Mouse (Mus musculus) thymus, postnatal 10 days (tissue): ENCODE measurements around the gene Gm21876.
"Not testable (repeated sequence)": the region's sequence is repeated elsewhere in the genome, so short reads cannot be mapped to it uniquely, and the experiment has no call there.

ENCODE experiments used
- DNase-seq, 2 experiments: peaks; one replicate each; pipeline ENCODE4 v3.0.0; 2021; ENCODE audit warnings: low spot score in 2 of 2

Gm21876 gene

DNA sequence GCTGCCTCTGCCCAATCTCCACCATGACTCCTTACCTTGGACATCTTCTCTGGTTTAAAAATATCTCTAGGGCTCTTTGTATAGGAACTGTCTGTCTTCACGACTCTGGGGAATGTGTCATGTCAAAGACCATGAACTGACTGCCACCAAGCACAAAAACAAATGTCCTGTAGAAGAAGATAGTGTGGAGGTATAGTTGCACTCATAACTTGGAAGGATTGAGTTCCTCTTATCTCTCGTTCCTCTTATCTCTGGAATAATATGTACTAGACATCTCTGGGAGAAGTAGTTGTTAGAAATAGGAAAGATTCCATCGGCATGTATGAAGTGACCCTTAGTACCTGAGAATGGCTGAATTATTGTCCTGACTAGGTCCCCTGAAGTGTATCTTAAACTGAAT lies at the start of gene Gm21876:
Gm21876 (minus strand) TSS at position 101 of the 400 bp plus-strand sequence.
- no peak for DNase-seq

DNA sequence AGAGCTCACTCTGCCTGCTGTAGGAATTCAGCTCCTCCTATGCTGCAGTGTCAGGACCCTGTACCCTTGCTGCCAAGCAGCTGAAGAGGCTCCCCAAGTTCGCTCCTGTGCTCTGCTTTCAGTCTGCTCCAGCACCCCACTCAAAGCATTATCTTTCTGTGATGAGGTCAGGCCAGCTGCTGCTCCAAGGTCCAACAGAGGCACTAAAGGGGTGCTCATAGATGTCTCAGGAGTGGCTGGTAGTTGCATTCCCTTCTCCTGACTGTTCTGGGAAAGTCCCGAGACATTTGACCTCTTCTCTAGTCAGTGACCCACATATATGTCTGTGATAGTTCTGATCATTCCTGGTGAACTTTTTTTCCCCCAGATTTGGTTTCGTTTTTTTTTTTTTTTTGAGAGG lies 45.0 kb upstream of the Gm21876 start:
- no peak for DNase-seq

DNA sequence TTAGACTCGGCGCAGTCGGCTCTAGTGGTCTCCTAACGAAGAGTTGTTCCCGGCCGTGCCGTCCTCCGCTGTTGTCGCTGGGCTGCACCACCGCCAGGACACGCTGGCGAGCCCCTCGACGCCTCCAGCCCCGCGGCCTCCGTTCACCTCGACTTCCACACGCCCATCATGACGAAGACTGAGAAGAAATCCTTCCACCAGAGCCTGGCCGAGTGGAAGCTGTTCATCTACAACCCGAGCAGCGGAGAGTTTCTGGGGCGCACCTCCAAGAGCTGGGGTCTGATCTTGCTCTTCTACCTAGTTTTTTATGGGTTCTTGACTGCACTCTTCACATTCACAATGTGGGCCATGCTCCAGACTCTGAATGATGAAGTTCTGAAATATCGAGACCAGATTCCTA lies 28.8 kb downstream of the Gm21876 start:
- not testable (repeated sequence) for DNase-seq
